Mouse (Mus musculus): ENCODE results near the gene Pbx3.

DNA sequence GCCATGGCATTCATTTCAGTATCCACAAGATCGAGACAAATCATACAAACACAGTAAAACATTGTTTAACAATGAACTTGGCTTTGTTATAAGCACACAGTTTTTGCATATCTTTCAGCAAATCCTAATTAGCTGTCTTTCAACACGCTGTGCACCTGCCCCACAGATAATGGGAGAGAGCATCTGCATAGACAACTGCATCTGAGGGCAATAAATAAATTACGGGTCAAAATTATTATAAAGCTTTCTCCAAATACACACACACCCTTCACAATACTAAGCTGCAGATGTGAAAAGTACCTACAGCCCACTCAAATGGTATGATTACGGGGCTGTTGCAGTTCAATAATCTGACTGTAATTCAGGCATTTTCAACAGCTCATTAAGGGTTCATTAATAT is 145.3 kb downstream of the Pbx3 start:
- TF ChIP-seq POLR2A (IDR thresholded peaks at IDR 0.05; ENCODE audit: borderline replicate concordance, extremely low read depth, insufficient read depth, insufficient read length, poor library complexity, severe bottlenecking) = no peak
- no peak for TF ChIP-seq CTCF (IDR thresholded peaks at IDR 0.05; ENCODE audit: borderline replicate concordance, extremely low read depth, insufficient read depth, insufficient read length)

Data from brain, embryonic 14.5 days (tissue).